Mouse (Mus musculus) lung, adult 2 months (tissue): ENCODE data around the gene Pcsk5. TPM values are rescaled to one million over a fixed set of nuclear protein-coding genes. Genes with fewer than 3 reads are reported as not detected.

ENCODE experiments used
- DNase-seq: peaks from one replicate; pipeline ENCODE4 v3.0.0; 2022
- H3K4me1 ChIP-seq: fragments of 200-500 bp; 2 replicates; pipeline ENCODE4 v1.6.1; 2011; ENCODE audit warnings: low read length; ENCODE audit not compliant: control insufficient read depth, insufficient read depth
- H3K4me3 ChIP-seq: fragments of 200-500 bp; replicated peaks from 2 replicates; pipeline ENCODE3; 2011; ENCODE audit warnings: low read depth, mild to moderate bottlenecking, control low read depth, low read length; ENCODE audit errors: extremely low read depth
- CTCF ChIP-seq: fragments of 200-500 bp; IDR thresholded peaks from 2 replicates; pipeline ENCODE4 v1.5.1; 2011; ENCODE audit warnings: mild to moderate bottlenecking, low read length, control low read depth; ENCODE audit not compliant: insufficient read depth
- POLR2A ChIP-seq: fragments of 200-500 bp; IDR thresholded peaks from 2 replicates; pipeline ENCODE4 v1.6.1; 2011; ENCODE audit warnings: low read depth, mild to moderate bottlenecking, control low read depth, low read length, borderline replicate concordance; ENCODE audit errors: extremely low read depth
- WGBS: fragments of 180-500 bp; shearing (Covaris S2); methylation state at CpG from one replicate; pipeline ENCODE4 v1.1.7; 2018; 5-methylcytosine and 5-hydroxymethylcytosine counted together
- polyA plus RNA-seq: library from polyadenylated mRNA; depleted of rRNA; stranded (reverse); fragments of >200 nt; gene quantifications from 2 replicates; pipeline ENCODE4 v1.2.3, GENCODE M21; 2012

Pcsk5 gene
- polyA plus RNA-seq, 1 experiment: 11.2 TPM

DNA sequence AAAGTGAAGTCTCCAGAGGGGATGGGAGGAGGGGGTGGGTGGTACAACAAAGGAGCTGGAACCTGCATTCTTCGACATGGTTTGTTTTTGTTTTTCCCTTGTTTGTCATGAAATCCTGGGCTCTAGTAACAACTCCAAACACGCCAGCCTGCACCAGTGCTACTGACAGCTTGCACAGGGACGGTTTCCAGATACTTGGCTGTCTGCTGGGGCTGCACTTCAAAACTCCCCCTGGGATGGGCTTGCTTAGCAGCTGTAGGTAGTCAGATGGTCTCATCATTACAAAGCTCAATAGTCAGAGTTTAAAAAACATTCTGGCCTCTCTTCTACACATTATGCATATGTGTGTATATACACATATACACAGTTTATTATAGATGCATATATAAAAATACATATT, 234.1 kb downstream of the Pcsk5 start:
- TF ChIP-seq CTCF: no peak
- no peak for TF ChIP-seq POLR2A
- no peak for DNase-seq
- H3K4me1 ChIP-seq: no peaks in the 10 kb centered on the region
- WGBS: 65% methylated on average over 3 of the region's 3 CpGs
- no peak overlapping the region for H3K4me3 ChIP-seq

DNA sequence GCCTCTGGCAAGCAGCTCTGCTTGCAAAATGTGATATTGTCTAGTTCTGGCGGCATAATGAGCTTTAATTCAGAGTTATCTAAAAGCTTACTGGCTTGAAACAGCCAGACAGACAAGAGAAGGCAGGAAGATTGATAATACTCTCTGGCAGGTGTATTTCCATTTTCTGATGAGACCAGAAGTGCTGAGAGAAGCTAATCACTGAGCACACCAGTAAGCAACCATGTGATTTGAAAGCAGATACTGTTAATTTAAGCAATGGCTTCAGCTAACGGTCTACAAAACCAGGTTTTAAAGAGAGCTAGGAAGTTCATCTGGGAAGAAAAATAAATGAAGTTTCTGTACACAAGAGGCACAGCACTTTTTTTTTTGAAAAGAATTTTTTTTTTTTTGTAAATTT, 237.1 kb downstream of the Pcsk5 start:
- no peak for TF ChIP-seq CTCF
- TF ChIP-seq POLR2A: no peak
- no peak for DNase-seq
- H3K4me3 ChIP-seq: no peak overlapping the region
- H3K4me1 ChIP-seq: no peaks in the 10 kb centered on the region
- 71% methylated on average over 2 of the region's 2 CpGs for WGBS

DNA sequence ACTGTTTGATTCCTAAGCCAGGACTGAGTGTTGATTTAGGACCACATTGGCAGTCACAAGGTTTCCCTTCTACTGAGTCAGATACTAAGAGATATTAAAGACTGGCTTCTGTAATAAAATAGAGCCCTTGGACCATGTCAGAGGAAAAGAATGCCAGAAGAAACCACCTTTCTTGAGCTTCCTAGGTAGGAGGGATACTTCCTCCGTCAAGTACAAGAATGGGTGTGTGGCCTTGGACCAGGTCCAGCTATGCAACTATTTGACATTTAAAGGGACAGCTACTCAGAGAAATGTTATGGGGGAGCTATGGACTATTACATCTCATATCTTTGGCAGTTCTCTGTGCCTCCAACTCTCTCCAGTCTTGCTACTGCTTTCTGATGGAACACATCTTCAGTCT, 244.6 kb downstream of the Pcsk5 start:
- no peak for TF ChIP-seq POLR2A
- TF ChIP-seq CTCF: no peak
- WGBS: 0% methylated on average over 1 of the region's 1 CpGs
- DNase-seq: peak; percentile 14
- peaks cover 2% of the 10 kb centered on the region; the same call in 1 of the 2 replicates for H3K4me1 ChIP-seq
- H3K4me3 ChIP-seq: no peak overlapping the region

DNA sequence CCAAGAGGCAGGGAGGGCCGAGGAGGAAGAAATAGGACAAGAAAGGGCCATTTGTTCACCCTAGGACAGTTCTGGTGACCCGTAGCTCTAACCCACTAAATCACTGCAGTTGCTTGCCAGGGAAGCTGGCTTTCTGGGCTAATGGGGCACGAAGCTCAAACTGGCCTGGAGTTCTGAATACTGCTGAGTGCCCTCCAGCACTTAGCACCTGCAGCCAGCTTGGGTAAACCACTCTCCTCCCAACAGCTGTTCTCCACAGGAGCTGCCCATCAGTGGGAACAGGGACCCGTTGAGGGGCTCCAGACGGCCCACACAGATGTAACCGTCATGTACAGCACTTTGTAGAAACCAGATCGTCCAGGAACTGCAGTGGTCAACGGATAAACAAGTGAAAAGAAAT, 246.1 kb downstream of the Pcsk5 start:
- peaks cover 2% of the 10 kb centered on the region; the same call in 1 of the 2 replicates for H3K4me1 ChIP-seq
- WGBS: 47% methylated on average over 8 of the region's 8 CpGs
- TF ChIP-seq CTCF (no peak), POLR2A (no peak)
- no peak overlapping the region for H3K4me3 ChIP-seq
- peak; percentile 6 for DNase-seq

DNA sequence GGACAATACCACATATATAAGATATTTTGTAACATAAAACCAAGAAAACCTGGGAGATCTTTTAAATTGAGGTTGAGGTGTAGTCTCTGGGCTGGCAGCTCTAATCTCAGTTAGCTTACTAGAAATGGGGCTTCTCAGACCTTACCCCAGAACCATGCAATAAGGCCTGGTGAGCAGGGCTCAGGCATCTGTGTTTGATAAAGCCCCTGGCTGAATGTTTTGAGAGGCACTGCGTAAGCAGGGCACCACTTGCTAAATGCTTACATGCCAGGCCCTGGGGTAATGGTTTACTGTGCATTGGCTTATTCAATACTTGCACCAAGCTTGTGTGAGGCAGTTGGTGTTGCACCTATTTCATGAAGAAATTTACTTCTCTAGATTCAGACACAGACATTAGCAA, 247.1 kb downstream of the Pcsk5 start:
- TF ChIP-seq CTCF: no peak
- TF ChIP-seq POLR2A: no peak
- DNase-seq: no peak
- WGBS: 87% methylated on average over 1 of the region's 1 CpGs

DNA sequence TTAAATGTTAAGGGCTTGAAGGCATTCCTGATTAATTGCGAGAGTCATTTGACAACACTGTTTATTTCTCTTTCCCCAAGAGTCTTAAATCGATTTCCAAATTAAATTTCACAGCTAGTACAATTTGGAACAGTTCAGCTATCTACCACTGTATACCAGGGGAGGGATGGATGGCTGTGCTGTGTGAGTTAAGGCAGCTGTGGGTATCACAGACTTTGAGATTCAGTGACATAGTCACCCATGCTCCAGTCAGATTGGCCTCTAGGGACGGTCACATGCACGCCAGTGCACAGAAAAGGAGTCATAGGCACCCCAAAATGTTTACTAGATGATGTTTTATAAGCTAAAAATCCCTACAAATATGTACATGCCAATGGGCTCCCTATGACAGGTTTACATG, 260.0 kb downstream of the Pcsk5 start:
- 76% methylated on average over 4 of the region's 4 CpGs for WGBS
- Histone ChIP-seq H3K4me1 (no peaks in the 10 kb centered on the region), H3K4me3 (no peak overlapping the region)
- no peak for TF ChIP-seq POLR2A
- no peak for TF ChIP-seq CTCF
- no peak for DNase-seq

More for the DNA sequence above, 247.1 kb downstream of the Pcsk5 start:
- Histone ChIP-seq H3K4me3 (no peak overlapping the region), H3K4me1 (peaks cover 2% of the 10 kb centered on the region; the same call in 1 of the 2 replicates)

DNA sequence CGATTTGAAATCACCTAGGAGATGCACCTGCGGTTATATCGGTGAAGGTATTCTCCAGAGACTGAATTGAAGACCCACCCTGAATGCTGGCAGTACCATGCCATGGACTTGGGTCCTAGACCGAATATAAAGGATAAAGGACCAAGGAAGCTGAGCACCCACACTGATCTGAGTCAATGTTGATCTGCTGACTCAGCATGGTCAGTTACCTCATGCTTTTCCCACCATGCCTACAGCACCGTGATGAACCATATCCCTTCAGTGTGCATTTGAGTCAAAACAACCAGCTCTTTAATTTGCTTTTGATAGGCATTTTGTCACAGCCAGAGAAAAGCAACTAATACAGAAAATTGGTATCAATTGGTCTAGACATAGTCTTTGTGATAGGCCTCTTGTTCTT, 262.9 kb downstream of the Pcsk5 start:
- Histone ChIP-seq H3K4me3 (no peak overlapping the region), H3K4me1 (no peaks in the 10 kb centered on the region)
- TF ChIP-seq POLR2A: no peak
- no peak for TF ChIP-seq CTCF
- 98% methylated on average over 5 of the region's 5 CpGs for WGBS
- no peak for DNase-seq

DNA sequence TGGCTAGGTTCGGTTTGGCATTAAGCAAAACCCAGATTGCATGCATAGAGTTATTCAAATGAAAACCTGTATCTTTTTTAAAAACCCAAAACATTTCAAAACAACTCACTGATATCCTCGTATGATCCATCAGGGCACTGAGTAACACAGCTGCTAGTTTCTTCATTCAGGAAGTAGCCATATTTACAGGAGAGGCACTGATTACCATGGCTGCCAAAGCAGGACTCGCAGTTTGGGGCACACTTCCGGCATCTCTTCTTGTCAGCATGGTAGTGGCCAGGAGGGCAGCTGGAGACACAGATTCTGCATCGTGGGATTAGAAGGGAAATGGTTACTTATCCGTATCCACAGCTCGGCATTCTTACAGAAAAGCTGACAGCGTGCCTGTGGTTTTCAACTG, 265.1 kb downstream of the Pcsk5 start:
- Histone ChIP-seq H3K4me3 (no peak overlapping the region), H3K4me1 (no peaks in the 10 kb centered on the region)
- DNase-seq: no peak
- 88% methylated on average over 8 of the region's 8 CpGs for WGBS
- TF ChIP-seq CTCF: no peak
- no peak for TF ChIP-seq POLR2A

DNA sequence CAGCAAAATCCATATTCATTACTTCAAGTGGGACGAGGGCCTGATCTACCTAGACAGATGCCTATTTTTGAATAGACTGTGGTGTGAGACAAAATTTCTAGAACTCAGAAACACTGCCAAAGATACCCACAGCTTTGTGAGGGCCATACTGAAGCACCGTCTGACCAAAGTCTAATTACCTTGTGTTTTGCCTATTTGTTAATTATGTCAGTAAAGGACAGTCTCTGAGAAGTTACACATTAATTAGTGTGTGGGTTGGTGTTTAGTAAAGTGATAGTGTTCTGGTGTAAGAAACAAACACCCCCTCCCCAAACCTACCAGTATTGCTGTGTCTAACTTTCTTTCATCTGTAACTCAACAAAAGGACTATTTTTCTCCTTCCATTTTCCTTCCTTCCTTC, 266.5 kb downstream of the Pcsk5 start:
- H3K4me1 ChIP-seq: no peaks in the 10 kb centered on the region
- DNase-seq: no peak
- TF ChIP-seq POLR2A: no peak
- TF ChIP-seq CTCF: no peak
- 92% methylated on average over 2 of the region's 2 CpGs for WGBS
- no peak overlapping the region for H3K4me3 ChIP-seq

DNA sequence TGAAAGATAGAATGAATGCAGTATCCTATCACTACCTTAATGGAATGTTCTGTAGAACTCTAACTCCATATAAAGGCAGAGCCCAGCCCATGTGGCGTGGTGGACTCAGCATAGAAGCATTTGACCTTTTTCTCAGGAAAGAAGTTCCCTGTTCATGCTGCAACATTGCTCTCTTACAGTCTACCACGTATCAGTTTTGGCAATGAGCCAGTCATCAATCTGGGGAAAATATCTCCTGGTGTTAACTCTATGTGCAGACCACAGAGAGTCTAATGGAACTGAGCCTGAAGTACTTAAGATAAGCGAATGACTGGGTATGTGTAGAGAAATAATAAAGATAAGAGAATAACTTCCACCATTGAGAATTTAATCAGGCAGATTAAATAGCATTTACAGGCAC, 270.2 kb downstream of the Pcsk5 start:
- 57% methylated on average over 3 of the region's 3 CpGs for WGBS
- no peak for DNase-seq
- TF ChIP-seq CTCF: no peak
- no peak for TF ChIP-seq POLR2A
- Histone ChIP-seq H3K4me1 (no peaks in the 10 kb centered on the region), H3K4me3 (no peak overlapping the region)

DNA sequence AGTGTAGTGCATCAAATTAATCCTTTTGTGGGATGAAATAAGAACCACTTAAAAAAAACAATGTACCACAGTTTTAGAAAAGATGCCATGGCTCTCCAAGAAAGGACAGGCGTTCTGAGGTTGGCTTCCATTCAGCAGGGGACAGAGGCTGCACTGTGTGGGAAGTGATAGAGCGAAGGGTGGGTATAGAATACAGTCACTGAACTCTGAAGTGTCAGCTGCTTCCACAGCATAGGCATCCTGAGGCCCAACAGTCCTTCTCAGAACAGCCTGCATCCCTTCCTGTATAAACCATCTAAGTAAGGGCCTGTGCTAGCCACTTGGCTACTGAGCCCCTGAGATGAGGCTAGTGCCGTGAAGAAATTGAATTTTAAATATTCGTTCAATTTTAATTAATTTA, 271.3 kb downstream of the Pcsk5 start:
- DNase-seq: no peak
- 90% methylated on average over 4 of the region's 4 CpGs for whole genome bisulfite sequencing
- no peak overlapping the region for H3K4me3 ChIP-seq
- no peaks in the 10 kb centered on the region for H3K4me1 ChIP-seq
- TF ChIP-seq POLR2A (no peak), CTCF (no peak)
